Mouse (Mus musculus) myocyte (in vitro differentiated cells): Measurements from ENCODE around the gene Nepro.

Experiments
- POLR2A ChIP-seq: IDR thresholded peaks from one replicate; pipeline ENCODE4 v1.6.1; 2011; ENCODE audit warnings: low read depth, mild to moderate bottlenecking, control low read depth, moderate library complexity; ENCODE audit not compliant: insufficient read length
- POLR2AphosphoS2 ChIP-seq: IDR thresholded peaks from one replicate; pipeline ENCODE4 v1.6.1; 2011; ENCODE audit warnings: low read depth, control low read depth; ENCODE audit not compliant: insufficient read length
- TCF12 ChIP-seq: IDR thresholded peaks from one replicate; pipeline ENCODE4 v1.6.1; 2011; ENCODE audit warnings: mild to moderate bottlenecking, control low read depth; ENCODE audit not compliant: poor library complexity, insufficient read depth, severe bottlenecking

DNA sequence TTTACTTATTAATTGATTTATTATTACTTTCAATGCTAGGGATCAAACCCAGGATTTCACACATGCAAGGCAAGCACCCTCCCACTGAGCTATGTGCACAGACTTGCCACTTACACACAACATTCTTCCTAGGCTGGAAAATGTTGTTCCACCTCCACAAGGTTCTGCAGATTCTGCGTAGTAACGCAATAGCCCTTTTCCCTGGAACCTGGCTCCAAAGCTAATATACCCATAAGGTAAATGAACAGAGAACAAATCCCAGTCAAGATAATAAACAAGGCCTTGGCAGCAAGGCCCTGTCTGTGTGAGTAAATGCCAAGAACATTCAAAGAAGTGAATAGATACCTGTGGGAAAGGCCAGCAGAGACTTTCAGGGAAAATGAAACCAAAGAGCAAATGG lies 47.7 kb upstream of the Nepro start:
- TF ChIP-seq TCF12 (no peak), POLR2A (no peak), POLR2AphosphoS2 (no peak)
